In genomic region chr9:57003011-57003410, GRCm38 (mm10) we compare ENCODE assay signal across 18 mouse cellular contexts. TPM values are rescaled to one million over a fixed set of nuclear protein-coding genes. Genes with fewer than 3 reads are reported as not detected.
A peak's percentile ranks its signal among the peaks of the same experiment; 100 is the strongest.
DNase-seq lines count a peak whose midpoint lies in the region; ATAC-seq and TF ChIP-seq lines count a peak whose summit lies in the region.
"Had no signal": no experiment of that assay in that cellular context is flagged by ENCODE, and none has a peak within 500 bp of the region (broad histone marks: within the 10 kb centered on the region; RNA-seq: fewer than 3 reads in every experiment).

No protein-coding gene starts in this region.

- intact Hi-C loops in heart, postnatal 36 days (cut with DNase I): no loop called here

- no peaks in the 10 kb centered on the region for H3K27me3 ChIP-seq in heart, embryonic 15.5 days
- no peaks in the 10 kb centered on the region for H3K27me3 ChIP-seq in liver, postnatal 0 days (ENCODE audit: insufficient read depth, low read length)
- H3K27me3 ChIP-seq in liver, embryonic 11.5 days (replicated peaks; ENCODE audit: control insufficient read depth, insufficient read depth, low read length): no peaks in the 10 kb centered on the region
- no peaks in the 10 kb centered on the region for H3K27me3 ChIP-seq in forebrain, embryonic 10.5 days (ENCODE audit: poor library complexity, severe bottlenecking)
- H3K27me3 ChIP-seq: embryonic facial prominence, embryonic 12.5 days; hindbrain, embryonic 13.5 days; intestine, embryonic 15.5 days; liver, embryonic 15.5 days; neural tube, embryonic 12.5 days had no signal

- no peaks in the 10 kb centered on the region for H3K36me3 ChIP-seq in heart, embryonic 15.5 days
- H3K36me3 ChIP-seq in liver, postnatal 0 days (replicated peaks; ENCODE audit: insufficient read depth, low read length): no peaks in the 10 kb centered on the region
- H3K36me3 ChIP-seq in liver, embryonic 11.5 days (ENCODE audit: control insufficient read depth, insufficient read depth, low read length): no peaks in the 10 kb centered on the region; the same call in 1 of the 2 replicates
- H3K36me3 ChIP-seq in forebrain, embryonic 10.5 days (replicated peaks): peaks cover 55% of the 10 kb centered on the region
- H3K36me3 ChIP-seq: intestine, embryonic 15.5 days; liver, embryonic 15.5 days had no signal

- 0 out of 2 replicates have a peak, but pooled peaks have one; percentile 19 for TF ChIP-seq EP300 in liver, postnatal 0 days (IDR thresholded peaks at IDR 0.05; ENCODE audit: low read depth)

- no peak overlapping the region for H3K4me2 ChIP-seq in heart, embryonic 15.5 days
- no peak overlapping the region for H3K4me2 ChIP-seq in liver, postnatal 0 days (ENCODE audit: low read depth, low read length)
- H3K4me2 ChIP-seq in liver, embryonic 11.5 days: no peak overlapping the region
- H3K4me2 ChIP-seq: embryonic facial prominence, embryonic 12.5 days; hindbrain, embryonic 13.5 days; intestine, embryonic 15.5 days; liver, embryonic 15.5 days; neural tube, embryonic 12.5 days had no signal

- 0 out of 2 replicates have a peak overlapping the region, but pooled peaks have one; percentile 9 for H3K27ac ChIP-seq in heart, embryonic 15.5 days
- H3K27ac ChIP-seq in liver, postnatal 0 days (ENCODE audit: low read depth): no peak overlapping the region; the same call in 1 of the 2 replicates
- H3K27ac ChIP-seq in liver, embryonic 11.5 days (ENCODE audit: low read depth, low read length): no peak overlapping the region
- no peak overlapping the region for H3K27ac ChIP-seq in forebrain, embryonic 10.5 days
- H3K27ac ChIP-seq: embryonic facial prominence, embryonic 12.5 days; hindbrain, embryonic 13.5 days; intestine, embryonic 15.5 days; liver, embryonic 15.5 days; midbrain, embryonic 10.5 days; neural tube, embryonic 12.5 days had no signal

- ATAC-seq in heart, embryonic 15.5 days (replicated peaks; ENCODE audit: insufficient number of reproducible peaks, insufficient read depth, low FRiP score, low read depth): no peak
- ATAC-seq in liver, postnatal 0 days: no peak
- no peak for ATAC-seq in liver, embryonic 11.5 days (replicated peaks; ENCODE audit: low FRiP score)
- ATAC-seq: intestine, embryonic 15.5 days had no signal

- no peak for DNase-seq in heart, postnatal 36 days
- DNase-seq in liver, postnatal 0 days: no peak
- DNase-seq in liver, embryonic 11.5 days (ENCODE audit: low spot score): no peak
- DNase-seq in brain, embryonic 14.5 days (ENCODE audit: low read depth): peak; percentile 2
- no peak for DNase-seq in embryo, embryonic 10.5 days (ENCODE audit: low spot score)
- no peak for DNase-seq in forebrain, embryonic 10.5 days (ENCODE audit: extremely low spot score, low spot score)
- DNase-seq: cerebellum, adult 8-10 months; gastrocnemius, adult 2 months; lung, postnatal 4 days; spleen, adult 18-20 months; thymus, adult 18-20 months had no signal

- no peaks in the 10 kb centered on the region for H3K9me3 ChIP-seq in heart, embryonic 15.5 days (replicated peaks)
- H3K9me3 ChIP-seq in liver, postnatal 0 days (ENCODE audit: low read length): no peaks in the 10 kb centered on the region
- H3K9me3 ChIP-seq in liver, embryonic 11.5 days (ENCODE audit: control insufficient read depth, low read length): no peaks in the 10 kb centered on the region
- peaks cover 4% of the 10 kb centered on the region; the same call in 1 of the 2 replicates for H3K9me3 ChIP-seq in forebrain, embryonic 10.5 days
- H3K9me3 ChIP-seq: hindbrain, embryonic 13.5 days; intestine, embryonic 15.5 days; liver, embryonic 15.5 days; neural tube, embryonic 12.5 days had no signal

- peaks cover 10% of the 10 kb centered on the region; the same call in 1 of the 2 replicates for H3K4me1 ChIP-seq in heart, embryonic 15.5 days (replicated peaks)
- peaks cover 2% of the 10 kb centered on the region; the same call in 1 of the 2 replicates for H3K4me1 ChIP-seq in liver, postnatal 0 days (ENCODE audit: insufficient read depth)
- H3K4me1 ChIP-seq in liver, embryonic 11.5 days (replicated peaks; ENCODE audit: control insufficient read depth, insufficient read depth, low read length): no peaks in the 10 kb centered on the region
- H3K4me1 ChIP-seq in forebrain, embryonic 10.5 days: no peaks in the 10 kb centered on the region
- H3K4me1 ChIP-seq: embryonic facial prominence, embryonic 12.5 days; intestine, embryonic 15.5 days; midbrain, embryonic 10.5 days; neural tube, embryonic 12.5 days had no signal

- 52% methylated on average over 4 of the region's 4 CpGs for WGBS in heart, embryonic 15.5 days
- WGBS in liver, postnatal 0 days (ENCODE audit: insufficient replicate concordance): 61% methylated on average over 4 of the region's 4 CpGs
- 78% methylated on average over 4 of the region's 4 CpGs for WGBS in liver, embryonic 11.5 days
- 93% methylated on average over 4 of the region's 4 CpGs for WGBS in forebrain, embryonic 10.5 days

- H3K4me3 ChIP-seq in heart, embryonic 15.5 days: no peak overlapping the region
- H3K4me3 ChIP-seq in liver, postnatal 0 days (ENCODE audit: low read depth, low read length): no peak overlapping the region
- no peak overlapping the region for H3K4me3 ChIP-seq in liver, embryonic 11.5 days (ENCODE audit: low read depth, low read length)
- H3K4me3 ChIP-seq in forebrain, embryonic 10.5 days: no peak overlapping the region
- H3K4me3 ChIP-seq: embryonic facial prominence, embryonic 12.5 days; gastrocnemius, adult 2 months; hindbrain, embryonic 13.5 days; intestine, embryonic 15.5 days; liver, embryonic 15.5 days; midbrain, embryonic 10.5 days; neural tube, embryonic 12.5 days had no signal

- no peak for TF ChIP-seq CTCF in liver, postnatal 0 days (IDR thresholded peaks at IDR 0.05; ENCODE audit: low read depth)
- TF ChIP-seq CTCF in brain, embryonic 14.5 days (IDR thresholded peaks at IDR 0.05; ENCODE audit: borderline replicate concordance, extremely low read depth, insufficient read depth, insufficient read length): no peak

- H3K9ac ChIP-seq in heart, embryonic 15.5 days: no peak overlapping the region
- H3K9ac ChIP-seq in liver, postnatal 0 days (replicated peaks): no peak overlapping the region
- H3K9ac ChIP-seq in liver, embryonic 11.5 days (ENCODE audit: low read depth, low read length): no peak overlapping the region
- H3K9ac ChIP-seq: embryonic facial prominence, embryonic 12.5 days; hindbrain, embryonic 13.5 days; intestine, embryonic 15.5 days; liver, embryonic 15.5 days; neural tube, embryonic 12.5 days had no signal

- TF ChIP-seq POLR2A in brain, embryonic 14.5 days (IDR thresholded peaks at IDR 0.05; ENCODE audit: borderline replicate concordance, extremely low read depth, insufficient read depth, insufficient read length, poor library complexity, severe bottlenecking): no peak

RNA-seq across cellular contexts. Expression of gene Ptpn9, which starts 8.3 kb away (rescaled TPM):
- polyA plus RNA-seq in heart, embryonic 15.5 days (2015; fragmentation: Nextera tagmentation; extraction: Ambion mirVana): 13.4 and 17.1 TPM in 2 replicates
- total RNA-seq in heart, postnatal 36 days (2021): 1 to 10 TPM; 8.2 to 8.6 TPM
- polyA plus RNA-seq in liver, postnatal 0 days (2015; fragmentation: Nextera tagmentation; extraction: Ambion mirVana): 4.9 and 5.0 TPM in 2 replicates
- 14.0 and 14.8 TPM in 2 replicates for polyA plus RNA-seq in liver, embryonic 11.5 days (2014; fragmentation: Nextera tagmentation; extraction: Ambion mirVana)
- 43.9 and 47.6 TPM in 2 replicates for polyA plus RNA-seq in brain, embryonic 14.5 days (2012; rRNA removed)
- polyA plus RNA-seq in forebrain, embryonic 10.5 days (2016; fragmentation: Nextera tagmentation; extraction: Ambion mirVana): 17.7 and 20.2 TPM in 2 replicates

RNA-seq across cellular contexts. Expression of gene Snupn, which starts 52.3 kb away (rescaled TPM):
- polyA plus RNA-seq in heart, embryonic 15.5 days (2015; fragmentation: Nextera tagmentation; extraction: Ambion mirVana): 14.4 and 17.9 TPM in 2 replicates
- 1 to 10 TPM; 9.5 to 9.9 TPM for total RNA-seq in heart, postnatal 36 days (2021)
- 7.7 and 8.2 TPM in 2 replicates for polyA plus RNA-seq in liver, postnatal 0 days (2015; fragmentation: Nextera tagmentation; extraction: Ambion mirVana)
- 21.7 and 22.6 TPM in 2 replicates for polyA plus RNA-seq in liver, embryonic 11.5 days (2014; fragmentation: Nextera tagmentation; extraction: Ambion mirVana)
- 15.2 and 17.6 TPM in 2 replicates for polyA plus RNA-seq in brain, embryonic 14.5 days (2012; rRNA removed)
- polyA plus RNA-seq in forebrain, embryonic 10.5 days (2016; fragmentation: Nextera tagmentation; extraction: Ambion mirVana): 28.9 and 29.3 TPM in 2 replicates
